Mouse (Mus musculus) embryo, embryonic 11.5 days (tissue): Measurements from ENCODE around the gene Slc25a21.
A peak's percentile ranks its signal among the peaks of the same experiment; 100 is the strongest.

Experiments
- DNase-seq: peaks from one replicate; pipeline ENCODE4 v3.0.0-alpha.2; 2012; ENCODE audit warnings: low read depth, low spot score

Gene Slc25a21

GRCm38 (mm10) chr12:56890891-56891726 is 306.2 kb downstream of the Slc25a21 start:
- no peak for DNase-seq

- no peak for DNase-seq
These were observed 319.5 kb downstream of the Slc25a21 start for GRCm38 (mm10) chr12:56877796-56878195.

- DNase-seq = no peak
These were observed 320.7 kb downstream of the Slc25a21 start for GRCm38 (mm10) chr12:56876549-56876948.

GRCm38 (mm10) chr12:56873204-56873603 is 324.1 kb downstream of the Slc25a21 start:
- no peak for DNase-seq

GRCm38 (mm10) chr12:56870569-56870968 is 326.7 kb downstream of the Slc25a21 start:
- DNase-seq = no peak

- DNase-seq = no peak
These were observed 333.3 kb downstream of the Slc25a21 start for GRCm38 (mm10) chr12:56863873-56864562.

- DNase-seq = no peak
These were observed 344.6 kb downstream of the Slc25a21 start for GRCm38 (mm10) chr12:56852679-56853078.

GRCm38 (mm10) chr12:56851464-56851863 is 345.8 kb downstream of the Slc25a21 start:
- DNase-seq = no peak

GRCm38 (mm10) chr12:56829945-56830344 is 367.3 kb downstream of the Slc25a21 start:
- no peak for DNase-seq

GRCm38 (mm10) chr12:56829455-56829883 is 367.8 kb downstream of the Slc25a21 start:
- DNase-seq = peak; percentile 46

- DNase-seq = no peak
These were observed 369.4 kb downstream of the Slc25a21 start for GRCm38 (mm10) chr12:56827808-56828384.

GRCm38 (mm10) chr12:56824688-56825087 is 372.6 kb downstream of the Slc25a21 start:
- no peak for DNase-seq

- DNase-seq = no peak
These were observed 375.1 kb downstream of the Slc25a21 start for GRCm38 (mm10) chr12:56822122-56822521.

- no peak for DNase-seq
These were observed 376.7 kb downstream of the Slc25a21 start for GRCm38 (mm10) chr12:56820604-56821003.

- DNase-seq = no peak
These were observed 389.8 kb downstream of the Slc25a21 start for GRCm38 (mm10) chr12:56807483-56807882.

GRCm38 (mm10) chr12:56807078-56807477 is 390.2 kb downstream of the Slc25a21 start:
- no peak for DNase-seq

GRCm38 (mm10) chr12:56804487-56804886 is 392.8 kb downstream of the Slc25a21 start:
- no peak for DNase-seq

GRCm38 (mm10) chr12:56798641-56799415 is 398.4 kb downstream of the Slc25a21 start:
- DNase-seq = no peak

- DNase-seq = no peak
These were observed 408.0 kb downstream of the Slc25a21 start for GRCm38 (mm10) chr12:56789236-56789635.

- DNase-seq = no peak
These were observed 412.0 kb downstream of the Slc25a21 start for GRCm38 (mm10) chr12:56785250-56785649.

GRCm38 (mm10) chr12:56781196-56781595 is 416.1 kb downstream of the Slc25a21 start:
- no peak for DNase-seq

- DNase-seq = no peak
These were observed 417.7 kb downstream of the Slc25a21 start for GRCm38 (mm10) chr12:56779621-56780020.
